Mouse (Mus musculus) left cerebral cortex, adult 18-20 months (tissue): ENCODE measurements around the gene Cdhr5. TPM values are rescaled to one million over a fixed set of nuclear protein-coding genes. Genes with fewer than 3 reads are reported as not detected.

Experiments
- DNase-seq, 2 experiments: peaks; one replicate each; pipeline ENCODE4 v3.0.0; 2021 to 2022; ENCODE audit warnings: low spot score in 2 of 2, mixed read lengths in 1 of 2
- long read RNA-seq, 2 experiments: library from polyadenylated mRNA; stranded (forward); transcript quantifications; one replicate each; pipeline ENCODE4 v2.0.0; 2021
- total RNA-seq, 2 experiments: library from RNA; stranded (reverse); gene quantifications; 2 replicates each; pipeline ENCODE4 v1.2.3; 2021

The Cdhr5 gene
- total RNA-seq, result not detected
- long read RNA-seq, experiment 1, result 0 reads
- long read RNA-seq, experiment 2, result 0 reads

- no peak for DNase-seq
Observed at GRCm38 (mm10) chr7:141276546-141276945, at the start of gene Cdhr5. Gene Cdhr5 (minus strand): TSS chr7:141276786.

GRCm38 (mm10) chr7:141324686-141325085, 48.1 kb upstream of the Cdhr5 start:
- no peak for DNase-seq

- DNase-seq, result no peak
Observed at GRCm38 (mm10) chr7:141319446-141319845, 42.9 kb upstream of the Cdhr5 start.

- DNase-seq, result no peak
Observed at GRCm38 (mm10) chr7:141317619-141318132, 41.1 kb upstream of the Cdhr5 start.

- DNase-seq, result peak; percentile 51 to 54
Observed at GRCm38 (mm10) chr7:141315974-141316373, 39.4 kb upstream of the Cdhr5 start.

- no peak for DNase-seq
Observed at GRCm38 (mm10) chr7:141315076-141315475, 38.5 kb upstream of the Cdhr5 start.

- no peak for DNase-seq
Observed at GRCm38 (mm10) chr7:141314416-141314815, 37.8 kb upstream of the Cdhr5 start.

GRCm38 (mm10) chr7:141304537-141304936, 28.0 kb upstream of the Cdhr5 start:
- no peak for DNase-seq

- no peak for DNase-seq
Observed at GRCm38 (mm10) chr7:141302702-141303268, 26.2 kb upstream of the Cdhr5 start.

- DNase-seq, result no peak
Observed at GRCm38 (mm10) chr7:141301386-141301785, 24.8 kb upstream of the Cdhr5 start.

- no peak for DNase-seq
Observed at GRCm38 (mm10) chr7:141299175-141299574, 22.6 kb upstream of the Cdhr5 start.

- no peak for DNase-seq
Observed at GRCm38 (mm10) chr7:141297926-141298650, 21.5 kb upstream of the Cdhr5 start.

GRCm38 (mm10) chr7:141294479-141294878, 17.9 kb upstream of the Cdhr5 start:
- no peak for DNase-seq

- DNase-seq, result no peak
Observed at GRCm38 (mm10) chr7:141293852-141294471, 17.4 kb upstream of the Cdhr5 start.

GRCm38 (mm10) chr7:141292583-141293388, 16.2 kb upstream of the Cdhr5 start:
- DNase-seq, result peak in 1 of 2 experiments; percentile 17

GRCm38 (mm10) chr7:141291921-141292582, 15.5 kb upstream of the Cdhr5 start, which contains the start of gene Drd4:
Gene Drd4 (plus strand): TSS chr7:141292006.
- peak in 1 of 2 experiments; percentile 60 for DNase-seq

- no peak for DNase-seq
Observed at GRCm38 (mm10) chr7:141288042-141288441, 11.5 kb upstream of the Cdhr5 start.

GRCm38 (mm10) chr7:141282756-141283155, 6.2 kb upstream of the Cdhr5 start:
- no peak for DNase-seq

- DNase-seq, result no peak
Observed at GRCm38 (mm10) chr7:141281442-141281841, 4.9 kb upstream of the Cdhr5 start.

GRCm38 (mm10) chr7:141278766-141279590, 2.4 kb upstream of the Cdhr5 start, which contains the start of gene Sct:
Gene Sct (minus strand): TSS chr7:141279133.
- DNase-seq, result no peak
